In the genomic region with DNA sequence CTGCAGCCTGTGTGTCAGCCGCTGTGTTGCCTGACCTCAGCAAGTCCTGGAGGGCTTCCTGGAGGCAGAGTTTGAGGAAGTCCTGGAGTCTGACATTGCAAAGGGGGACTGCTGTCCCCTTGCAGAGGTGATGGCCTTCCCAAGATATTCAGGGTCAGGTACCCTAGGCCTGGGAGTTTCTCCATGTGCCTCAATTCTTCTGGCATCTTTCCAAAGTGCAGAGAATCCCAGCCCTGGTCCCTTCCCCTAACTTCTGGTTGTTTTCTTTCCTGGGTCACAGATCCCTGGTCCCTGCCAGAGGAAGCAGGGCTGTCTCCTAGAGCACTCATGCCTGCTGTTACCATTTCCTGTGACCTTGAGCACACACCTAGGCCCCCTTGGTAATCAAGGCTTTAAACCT, we compare ENCODE assay signal across 17 mouse cellular contexts. TPM values are rescaled to one million over a fixed set of nuclear protein-coding genes. Genes with fewer than 3 reads are reported as not detected.
DNase-seq lines count a peak whose midpoint lies in the region; ATAC-seq and TF ChIP-seq lines count a peak whose summit lies in the region.
"Had no signal": no experiment of that assay in that cellular context is flagged by ENCODE, and none has a peak within 500 bp of the region (broad histone marks: within the 10 kb centered on the region; RNA-seq: fewer than 3 reads in every experiment).

No protein-coding gene starts in this region.

- H3K9ac ChIP-seq in heart, embryonic 13.5 days, result peak overlapping the region; percentile 47; the same call in 1 of the 2 replicates
- no peak overlapping the region for H3K9ac ChIP-seq in heart, embryonic 11.5 days (ENCODE audit: low read depth, low read length)
- H3K9ac ChIP-seq: embryonic facial prominence, embryonic 12.5 days; hindbrain, embryonic 12.5 days; liver, embryonic 15.5 days had no signal

- WGBS in heart, embryonic 13.5 days, result 72% methylated on average over 1 of the region's 1 CpGs
- WGBS in heart, embryonic 11.5 days (ENCODE audit: insufficient replicate concordance), result 100% methylated on average over 1 of the region's 1 CpGs
- WGBS in small intestine, adult 2 months, result 96% methylated on average over 1 of the region's 1 CpGs

- peaks cover 51% of the 10 kb centered on the region for H3K4me1 ChIP-seq in heart, embryonic 13.5 days
- peaks cover 28% of the 10 kb centered on the region for H3K4me1 ChIP-seq in heart, embryonic 11.5 days (ENCODE audit: control insufficient read depth, insufficient read depth, low read length)
- H3K4me1 ChIP-seq in small intestine, adult 2 months (ENCODE audit: control insufficient read depth, insufficient read depth, insufficient read length, low read length), result peaks cover 24% of the 10 kb centered on the region; the same call in 1 of the 2 replicates

- H3K9me3 ChIP-seq in heart, embryonic 13.5 days, result no peaks in the 10 kb centered on the region
- H3K9me3 ChIP-seq in heart, embryonic 11.5 days (replicated peaks; ENCODE audit: control insufficient read depth, low read length), result no peaks in the 10 kb centered on the region
- H3K9me3 ChIP-seq: embryonic facial prominence, embryonic 12.5 days; forebrain, embryonic 10.5 days; hindbrain, embryonic 12.5 days; liver, embryonic 15.5 days had no signal

- no peak for DNase-seq in layer of hippocampus, adult 2 months (ENCODE audit: low spot score in 2 of 2)
- DNase-seq in layer of hippocampus, postnatal 36 days, result no peak
- peak; percentile 15 for DNase-seq in ZHBTc4 (ENCODE audit: low read depth, low spot score)
- DNase-seq: layer of hippocampus, adult 9-11 months; thymus, postnatal 14 days had no signal

- 0 out of 2 replicates have a peak overlapping the region, but pooled peaks have one; percentile 13 for H3K4me2 ChIP-seq in heart, embryonic 13.5 days
- no peak overlapping the region for H3K4me2 ChIP-seq in heart, embryonic 11.5 days
- H3K4me2 ChIP-seq: embryonic facial prominence, embryonic 12.5 days; hindbrain, embryonic 12.5 days; liver, embryonic 15.5 days had no signal

- no peak for ATAC-seq in heart, embryonic 13.5 days (ENCODE audit: extremely low read depth, insufficient number of reproducible peaks, low FRiP score, low TSS enrichment)
- ATAC-seq in heart, embryonic 11.5 days (replicated peaks; ENCODE audit: insufficient number of reproducible peaks, low FRiP score, low TSS enrichment), result no peak
- ATAC-seq in megakaryocyte, adult 5-6 weeks (ENCODE audit: poor library complexity, severe bottlenecking), result no peak
- ATAC-seq: inflammation-experienced regulatory T-cells, adult 6 months; midbrain, embryonic 16.5 days had no signal

- no peak overlapping the region for H3K4me3 ChIP-seq in heart, embryonic 13.5 days
- H3K4me3 ChIP-seq in heart, embryonic 11.5 days (ENCODE audit: low read depth, low read length), result no peak overlapping the region
- no peak overlapping the region for H3K4me3 ChIP-seq in layer of hippocampus, adult 2 months
- no peak overlapping the region for H3K4me3 ChIP-seq in small intestine, adult 2 months (ENCODE audit: low read depth, low read length)
- H3K4me3 ChIP-seq: embryonic facial prominence, embryonic 12.5 days; forebrain, embryonic 10.5 days; hindbrain, embryonic 12.5 days; liver, embryonic 15.5 days had no signal

- H3K27ac ChIP-seq in heart, embryonic 13.5 days (replicated peaks), result peak overlapping the region; percentile 49
- no peak overlapping the region for H3K27ac ChIP-seq in heart, embryonic 11.5 days (ENCODE audit: low read depth, low read length)
- H3K27ac ChIP-seq in layer of hippocampus, adult 2 months, result 0 out of 2 replicates have a peak overlapping the region, but pooled peaks have one; percentile 7
- H3K27ac ChIP-seq in small intestine, adult 2 months (ENCODE audit: insufficient read depth, low read depth, low read length), result peak overlapping the region; percentile 72; the same call in 1 of the 2 replicates
- H3K27ac ChIP-seq: embryonic facial prominence, embryonic 12.5 days; forebrain, embryonic 10.5 days; hindbrain, embryonic 12.5 days; liver, embryonic 15.5 days had no signal

- H3K36me3 ChIP-seq in heart, embryonic 13.5 days, result no peaks in the 10 kb centered on the region
- H3K36me3 ChIP-seq in heart, embryonic 11.5 days (ENCODE audit: control insufficient read depth, insufficient read depth, low read length), result no peaks in the 10 kb centered on the region
- no peaks in the 10 kb centered on the region for H3K36me3 ChIP-seq in small intestine, adult 2 months (ENCODE audit: control insufficient read depth, insufficient read depth, low read length)
- H3K36me3 ChIP-seq: embryonic facial prominence, embryonic 12.5 days; forebrain, embryonic 10.5 days; hindbrain, embryonic 12.5 days; liver, embryonic 15.5 days had no signal

- TF ChIP-seq CTCF in layer of hippocampus, adult 2 months (conservative IDR thresholded peaks at IDR 0.05), result no peak
- no peak for TF ChIP-seq CTCF in small intestine, adult 2 months (IDR thresholded peaks at IDR 0.05; ENCODE audit: extremely low read depth, insufficient read length, insufficient replicate concordance, low read depth, low read length)

- peaks cover 41% of the 10 kb centered on the region for H3K27me3 ChIP-seq in heart, embryonic 13.5 days (replicated peaks)
- H3K27me3 ChIP-seq in heart, embryonic 11.5 days (ENCODE audit: control insufficient read depth, insufficient read depth, low read length), result peaks cover 39% of the 10 kb centered on the region
- peaks cover 11% of the 10 kb centered on the region for H3K27me3 ChIP-seq in small intestine, adult 2 months (ENCODE audit: control insufficient read depth, insufficient read depth, low read length)

- no peak for TF ChIP-seq POLR2A in small intestine, adult 2 months (IDR thresholded peaks at IDR 0.05; ENCODE audit: low read depth, low read length)

RNA-seq across cellular contexts. Expression of a gene that starts 3.9 kb away (rescaled TPM):
- 0.10 and 0.12 TPM in 2 replicates for polyA plus RNA-seq in heart, embryonic 13.5 days (2015; fragmentation: Nextera tagmentation; extraction: Ambion mirVana)
- 0.07 and 0.14 TPM in 2 replicates for polyA plus RNA-seq in heart, embryonic 11.5 days (2014; fragmentation: Nextera tagmentation; extraction: Ambion mirVana)
- total RNA-seq in layer of hippocampus, adult 2 months (2021), result 10 to 100 TPM; 29.3 to 30.0 TPM
- 10 to 100 TPM; 26.0 to 27.9 TPM for total RNA-seq in layer of hippocampus, postnatal 36 days (2021)
- 2.5 and 3.0 TPM in 2 replicates for polyA plus RNA-seq in small intestine, adult 2 months (2012; rRNA removed)
- not detected in 2 replicates for total RNA-seq in megakaryocyte, adult 5-6 weeks (2015)
- 0.07 TPM in 1 of 2 replicates, not detected in the other for total RNA-seq in megakaryocyte, adult 5-6 weeks (2017)
- total RNA-seq: common myeloid progenitor, adult 5-6 weeks; megakaryocyte progenitor cell, adult 5-6 weeks had no signal
- polyA plus RNA-seq: inflammation-experienced regulatory T-cells, adult 6 months; liver, embryonic 15.5 days had no signal

Comparison
In these comparisons a context has a peak if more than half of its experiments do, and no peak if none do; other contexts are left out.
1. RNA of a gene that starts 3.9 kb away (total RNA-seq): 29.3 to 30.0 TPM in layer of hippocampus, adult 2 months and 26.0 to 27.9 TPM in layer of hippocampus, postnatal 36 days; 0.07 TPM in megakaryocyte, adult 5-6 weeks; every median in the first group is over 10 times any median in the second.